Mouse (Mus musculus): Measurements from ENCODE around the gene Amotl2. TPM values are rescaled to one million over a fixed set of nuclear protein-coding genes. Genes with fewer than 3 reads are reported as not detected.
"Not testable (repeated sequence)": the region's sequence is repeated elsewhere in the genome, so short reads cannot be mapped to it uniquely, and the experiment has no call there.

Amotl2 gene
- polyA plus RNA-seq, 1 experiment from 2014 or later: 44.5 TPM

DNA sequence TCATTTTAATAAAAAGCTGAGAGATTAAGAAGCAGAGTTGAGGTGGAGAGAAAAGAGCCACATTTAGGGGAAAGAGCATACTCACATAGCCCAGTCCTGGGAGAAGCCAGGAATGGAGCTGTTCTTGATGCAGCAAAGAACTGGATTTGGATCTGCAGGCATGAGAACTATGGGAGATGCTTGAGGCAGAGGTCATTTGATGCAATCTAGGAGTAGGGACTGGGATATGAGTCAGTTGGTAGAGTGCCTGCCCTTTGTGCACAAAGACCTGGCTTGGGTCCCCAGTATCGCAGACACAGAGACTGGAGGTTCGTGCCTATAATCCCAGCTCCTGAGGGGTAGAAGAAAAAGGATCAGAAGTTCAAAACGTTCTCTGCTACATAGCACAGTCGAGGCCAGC lies 38.7 kb downstream of the Amotl2 start:
- Histone ChIP-seq H3K4me3 (ENCODE audit: low read depth, low read length) (no peak overlapping the region), H3K4me2 (ENCODE audit: low read depth, low read length) (no peak overlapping the region), H3K36me3 (ENCODE audit: control insufficient read depth, insufficient read depth, low read length) (no peaks in the 10 kb centered on the region), H3K9ac (ENCODE audit: low read depth, low read length) (no peak overlapping the region), H3K9me3 (ENCODE audit: control insufficient read depth, low read length) (no peaks in the 10 kb centered on the region), H3K27ac (replicated peaks; ENCODE audit: low read depth, low read length) (no peak overlapping the region), H3K27me3 (replicated peaks; ENCODE audit: control insufficient read depth, insufficient read depth, low read length) (no peaks in the 10 kb centered on the region), H3K4me1 (ENCODE audit: control insufficient read depth, insufficient read depth, low read length) (peaks cover 10% of the 10 kb centered on the region)
- no peak for DNase-seq (ENCODE audit: low spot score)
- 64% methylated on average over 4 of the region's 4 CpGs for WGBS
- no peak for ATAC-seq (ENCODE audit: low read depth)

DNA sequence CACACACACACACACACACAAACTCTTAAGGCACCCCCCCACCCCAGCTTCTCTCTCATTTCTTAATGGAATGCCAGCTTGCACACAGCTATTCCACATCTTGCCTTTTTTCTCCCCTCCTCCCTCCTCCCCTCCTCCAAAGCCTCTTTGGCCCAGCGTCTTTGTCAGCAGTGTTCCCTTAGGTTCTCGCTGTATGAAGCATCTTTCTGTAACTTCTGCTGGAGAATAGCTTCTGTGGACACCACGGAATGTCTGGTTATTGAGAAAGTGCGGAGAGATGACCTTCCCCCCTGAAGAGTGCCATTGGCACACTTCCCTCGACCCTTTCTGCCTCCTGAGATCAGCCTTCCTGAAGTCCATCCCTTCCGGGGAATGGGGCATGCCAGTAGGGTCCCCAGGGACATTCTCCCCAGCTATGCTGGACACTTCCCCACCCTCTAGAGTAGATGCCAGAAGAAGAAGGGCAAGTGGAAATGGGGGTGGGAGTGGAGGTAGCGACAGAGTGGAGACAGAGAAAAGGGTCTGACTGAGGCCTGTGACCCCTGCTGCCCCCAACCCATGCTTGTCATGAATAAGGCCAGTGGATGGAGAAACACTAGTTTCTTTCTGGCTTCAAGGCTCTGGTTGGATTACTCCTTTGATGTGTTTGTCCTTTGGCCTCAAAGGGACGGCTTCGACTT lies 39.3 kb downstream of the Amotl2 start:
- H3K36me3 ChIP-seq (ENCODE audit: control insufficient read depth, insufficient read depth, low read length): no peaks in the 10 kb centered on the region
- H3K9me3 ChIP-seq (ENCODE audit: control insufficient read depth, low read length): no peaks in the 10 kb centered on the region
- no peak overlapping the region for H3K4me3 ChIP-seq (ENCODE audit: low read depth, low read length)
- peaks cover 10% of the 10 kb centered on the region for H3K4me1 ChIP-seq (ENCODE audit: control insufficient read depth, insufficient read depth, low read length)
- no peak overlapping the region for H3K4me2 ChIP-seq (ENCODE audit: low read depth, low read length)
- 59% methylated on average over 9 of the region's 9 CpGs for WGBS
- ATAC-seq (ENCODE audit: low read depth): no peak
- H3K27ac ChIP-seq (replicated peaks; ENCODE audit: low read depth, low read length): no peak overlapping the region
- no peak for DNase-seq (ENCODE audit: low spot score)
- H3K9ac ChIP-seq (ENCODE audit: low read depth, low read length): no peak overlapping the region
- H3K27me3 ChIP-seq (replicated peaks; ENCODE audit: control insufficient read depth, insufficient read depth, low read length): no peaks in the 10 kb centered on the region

GRCm38 (mm10) chr9:102756352-102756751 lies 39.9 kb downstream of the Amotl2 start:
- Histone ChIP-seq H3K4me3 (ENCODE audit: low read depth, low read length) (no peak overlapping the region), H3K4me2 (ENCODE audit: low read depth, low read length) (no peak overlapping the region), H3K4me1 (ENCODE audit: control insufficient read depth, insufficient read depth, low read length) (peaks cover 10% of the 10 kb centered on the region), H3K27ac (replicated peaks; ENCODE audit: low read depth, low read length) (no peak overlapping the region), H3K9ac (ENCODE audit: low read depth, low read length) (no peak overlapping the region), H3K27me3 (replicated peaks; ENCODE audit: control insufficient read depth, insufficient read depth, low read length) (no peaks in the 10 kb centered on the region), H3K36me3 (ENCODE audit: control insufficient read depth, insufficient read depth, low read length) (no peaks in the 10 kb centered on the region), H3K9me3 (ENCODE audit: control insufficient read depth, low read length) (no peaks in the 10 kb centered on the region)
- DNase-seq (ENCODE audit: low spot score) (no peak), ATAC-seq (ENCODE audit: low read depth) (no peak)
- WGBS: 58% methylated on average over 14 of the region's 14 CpGs

- Histone ChIP-seq H3K36me3 (ENCODE audit: control insufficient read depth, insufficient read depth, low read length) (no peaks in the 10 kb centered on the region), H3K4me2 (ENCODE audit: low read depth, low read length) (no peak overlapping the region), H3K4me1 (ENCODE audit: control insufficient read depth, insufficient read depth, low read length) (peaks cover 14% of the 10 kb centered on the region), H3K9me3 (ENCODE audit: control insufficient read depth, low read length) (no peaks in the 10 kb centered on the region), H3K4me3 (ENCODE audit: low read depth, low read length) (no peak overlapping the region), H3K9ac (ENCODE audit: low read depth, low read length) (no peak overlapping the region), H3K27ac (replicated peaks; ENCODE audit: low read depth, low read length) (peak overlapping the region; percentile 17; the same call in 1 of the 2 replicates), H3K27me3 (replicated peaks; ENCODE audit: control insufficient read depth, insufficient read depth, low read length) (no peaks in the 10 kb centered on the region)
- DNase-seq (ENCODE audit: low spot score) (no peak), ATAC-seq (ENCODE audit: low read depth) (no peak)
- 36% methylated on average over 1 of the region's 1 CpGs for WGBS
Measured at GRCm38 (mm10) chr9:102758851-102759250, 42.4 kb downstream of the Amotl2 start.

GRCm38 (mm10) chr9:102759581-102760001 lies 43.1 kb downstream of the Amotl2 start:
- peaks cover 16% of the 10 kb centered on the region for H3K4me1 ChIP-seq (ENCODE audit: control insufficient read depth, insufficient read depth, low read length)
- H3K36me3 ChIP-seq (ENCODE audit: control insufficient read depth, insufficient read depth, low read length): no peaks in the 10 kb centered on the region
- H3K27me3 ChIP-seq (replicated peaks; ENCODE audit: control insufficient read depth, insufficient read depth, low read length): no peaks in the 10 kb centered on the region
- H3K27ac ChIP-seq (replicated peaks; ENCODE audit: low read depth, low read length): peak overlapping the region; percentile 18; the same call in 1 of the 2 replicates
- H3K4me3 ChIP-seq (ENCODE audit: low read depth, low read length): no peak overlapping the region
- H3K9me3 ChIP-seq (ENCODE audit: control insufficient read depth, low read length): no peaks in the 10 kb centered on the region
- WGBS: 43% methylated on average over 5 of the region's 5 CpGs
- no peak for DNase-seq (ENCODE audit: low spot score)
- 0 out of 2 replicates have a peak, but pooled peaks have one; percentile 44 for ATAC-seq (ENCODE audit: low read depth)
- H3K9ac ChIP-seq (ENCODE audit: low read depth, low read length): no peak overlapping the region
- no peak overlapping the region for H3K4me2 ChIP-seq (ENCODE audit: low read depth, low read length)

DNA sequence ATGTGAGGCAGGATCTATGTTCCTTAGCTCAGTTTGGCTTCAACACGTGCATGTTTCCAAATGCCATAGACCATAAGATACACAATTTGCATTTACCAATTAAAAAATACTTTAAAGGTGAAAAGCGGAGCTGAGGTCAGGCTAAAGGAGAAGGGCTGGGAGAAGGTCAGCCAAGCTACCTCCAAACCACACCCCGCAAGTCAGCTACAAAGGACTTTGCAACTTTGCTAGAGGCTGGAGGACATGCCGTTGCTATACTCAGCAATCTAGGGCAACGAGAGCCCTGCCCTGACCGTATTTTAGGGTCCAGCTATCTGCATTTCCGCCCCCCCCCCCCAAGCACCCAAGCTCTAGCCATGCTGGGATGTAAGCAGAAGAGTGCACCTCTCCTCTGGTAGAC lies 45.1 kb downstream of the Amotl2 start:
- Histone ChIP-seq H3K9me3 (ENCODE audit: control insufficient read depth, low read length) (no peaks in the 10 kb centered on the region), H3K4me2 (ENCODE audit: low read depth, low read length) (no peak overlapping the region), H3K4me3 (ENCODE audit: low read depth, low read length) (no peak overlapping the region), H3K9ac (ENCODE audit: low read depth, low read length) (no peak overlapping the region), H3K4me1 (ENCODE audit: control insufficient read depth, insufficient read depth, low read length) (peaks cover 12% of the 10 kb centered on the region; the same call in 1 of the 2 replicates), H3K27me3 (replicated peaks; ENCODE audit: control insufficient read depth, insufficient read depth, low read length) (no peaks in the 10 kb centered on the region), H3K27ac (replicated peaks; ENCODE audit: low read depth, low read length) (no peak overlapping the region), H3K36me3 (ENCODE audit: control insufficient read depth, insufficient read depth, low read length) (no peaks in the 10 kb centered on the region)
- no peak for ATAC-seq (ENCODE audit: low read depth)
- DNase-seq (ENCODE audit: low spot score): no peak
- 84% methylated on average over 7 of the region's 7 CpGs for WGBS

GRCm38 (mm10) chr9:102762836-102763235 lies 46.4 kb downstream of the Amotl2 start:
- H3K36me3 ChIP-seq (ENCODE audit: control insufficient read depth, insufficient read depth, low read length): no peaks in the 10 kb centered on the region
- H3K27me3 ChIP-seq (replicated peaks; ENCODE audit: control insufficient read depth, insufficient read depth, low read length): no peaks in the 10 kb centered on the region
- 46% methylated on average over 3 of the region's 3 CpGs for WGBS
- no peak overlapping the region for H3K4me3 ChIP-seq (ENCODE audit: low read depth, low read length)
- H3K9ac ChIP-seq (ENCODE audit: low read depth, low read length): no peak overlapping the region
- no peak overlapping the region for H3K4me2 ChIP-seq (ENCODE audit: low read depth, low read length)
- no peak overlapping the region for H3K27ac ChIP-seq (replicated peaks; ENCODE audit: low read depth, low read length)
- peaks cover 12% of the 10 kb centered on the region; the same call in 1 of the 2 replicates for H3K4me1 ChIP-seq (ENCODE audit: control insufficient read depth, insufficient read depth, low read length)
- no peak for ATAC-seq (ENCODE audit: low read depth)
- DNase-seq (ENCODE audit: low spot score): no peak
- H3K9me3 ChIP-seq (ENCODE audit: control insufficient read depth, low read length): no peaks in the 10 kb centered on the region

GRCm38 (mm10) chr9:102763520-102763919 lies 47.0 kb downstream of the Amotl2 start:
- DNase-seq (ENCODE audit: low spot score) (peak; percentile 67), ATAC-seq (ENCODE audit: low read depth) (no peak)
- Histone ChIP-seq H3K4me1 (ENCODE audit: control insufficient read depth, insufficient read depth, low read length) (peaks cover 12% of the 10 kb centered on the region; the same call in 1 of the 2 replicates), H3K4me2 (ENCODE audit: low read depth, low read length) (no peak overlapping the region), H3K27ac (replicated peaks; ENCODE audit: low read depth, low read length) (no peak overlapping the region), H3K9me3 (ENCODE audit: control insufficient read depth, low read length) (no peaks in the 10 kb centered on the region), H3K36me3 (ENCODE audit: control insufficient read depth, insufficient read depth, low read length) (no peaks in the 10 kb centered on the region), H3K9ac (ENCODE audit: low read depth, low read length) (no peak overlapping the region), H3K27me3 (replicated peaks; ENCODE audit: control insufficient read depth, insufficient read depth, low read length) (no peaks in the 10 kb centered on the region), H3K4me3 (ENCODE audit: low read depth, low read length) (no peak overlapping the region)
- 44% methylated on average over 8 of the region's 8 CpGs for WGBS

- 95% methylated on average over 2 of the region's 2 CpGs for WGBS
- H3K27me3 ChIP-seq (replicated peaks; ENCODE audit: control insufficient read depth, insufficient read depth, low read length); H3K4me1 ChIP-seq (ENCODE audit: control insufficient read depth, insufficient read depth, low read length); ATAC-seq (ENCODE audit: low read depth); H3K27ac ChIP-seq (replicated peaks; ENCODE audit: low read depth, low read length); H3K4me3 ChIP-seq (ENCODE audit: low read depth, low read length); H3K9ac ChIP-seq (ENCODE audit: low read depth, low read length); H3K36me3 ChIP-seq (ENCODE audit: control insufficient read depth, insufficient read depth, low read length); H3K9me3 ChIP-seq (ENCODE audit: control insufficient read depth, low read length); DNase-seq (ENCODE audit: low spot score); H3K4me2 ChIP-seq (ENCODE audit: low read depth, low read length): not testable (repeated sequence)
Measured at GRCm38 (mm10) chr9:102764540-102764939, 48.1 kb downstream of the Amotl2 start.

Measured in embryonic facial prominence, embryonic 14.5 days (tissue).